Mouse (Mus musculus): ENCODE measurements around the gene Ptpro.
A peak's percentile ranks its signal among the peaks of the same experiment; 100 is the strongest.

Ptpro gene

GRCm38 (mm10) chr6:137382546-137382945 lies 130.4 kb downstream of the Ptpro start:
- no peak for DNase-seq (ENCODE audit: low read depth, low spot score)

- DNase-seq (ENCODE audit: low read depth, low spot score), result no peak
These were observed 134.2 kb downstream of the Ptpro start for GRCm38 (mm10) chr6:137386344-137386743.

- DNase-seq (ENCODE audit: low read depth, low spot score), result no peak
These were observed 134.8 kb downstream of the Ptpro start for GRCm38 (mm10) chr6:137386935-137387334.

GRCm38 (mm10) chr6:137395075-137395474 lies 143.0 kb downstream of the Ptpro start:
- DNase-seq (ENCODE audit: low read depth, low spot score), result no peak

GRCm38 (mm10) chr6:137396106-137396793 lies 144.1 kb downstream of the Ptpro start:
- DNase-seq (ENCODE audit: low read depth, low spot score), result no peak

- DNase-seq (ENCODE audit: low read depth, low spot score), result peak; percentile 11
These were observed 145.2 kb downstream of the Ptpro start for GRCm38 (mm10) chr6:137397358-137397757.

- DNase-seq (ENCODE audit: low read depth, low spot score), result no peak
These were observed 152.1 kb downstream of the Ptpro start for GRCm38 (mm10) chr6:137404196-137404595.

GRCm38 (mm10) chr6:137405690-137406089 lies 153.6 kb downstream of the Ptpro start:
- DNase-seq (ENCODE audit: low read depth, low spot score), result no peak

GRCm38 (mm10) chr6:137410510-137410909 lies 158.4 kb downstream of the Ptpro start:
- no peak for DNase-seq (ENCODE audit: low read depth, low spot score)

GRCm38 (mm10) chr6:137411901-137412378 lies 159.8 kb downstream of the Ptpro start:
- DNase-seq (ENCODE audit: low read depth, low spot score), result peak; percentile 40

- DNase-seq (ENCODE audit: low read depth, low spot score), result no peak
These were observed 160.9 kb downstream of the Ptpro start for GRCm38 (mm10) chr6:137413045-137413444.

- peak; percentile 40 for DNase-seq (ENCODE audit: low read depth, low spot score)
These were observed 162.6 kb downstream of the Ptpro start for GRCm38 (mm10) chr6:137414531-137415405.

GRCm38 (mm10) chr6:137422777-137423176 lies 170.7 kb downstream of the Ptpro start:
- DNase-seq (ENCODE audit: low read depth, low spot score), result no peak

- no peak for DNase-seq (ENCODE audit: low read depth, low spot score)
These were observed 171.7 kb downstream of the Ptpro start for GRCm38 (mm10) chr6:137423830-137424229.

GRCm38 (mm10) chr6:137425500-137426432 lies 173.6 kb downstream of the Ptpro start:
- DNase-seq (ENCODE audit: low read depth, low spot score), result no peak

GRCm38 (mm10) chr6:137433521-137434137 lies 181.5 kb downstream of the Ptpro start:
- no peak for DNase-seq (ENCODE audit: low read depth, low spot score)

- DNase-seq (ENCODE audit: low read depth, low spot score), result no peak
These were observed 185.4 kb downstream of the Ptpro start for GRCm38 (mm10) chr6:137437486-137437885.

- DNase-seq (ENCODE audit: low read depth, low spot score), result no peak
These were observed 185.9 kb downstream of the Ptpro start for GRCm38 (mm10) chr6:137437902-137438580.

- no peak for DNase-seq (ENCODE audit: low read depth, low spot score)
These were observed 188.7 kb downstream of the Ptpro start for GRCm38 (mm10) chr6:137440559-137441486.
